Mouse (Mus musculus) hindbrain, embryonic 11.5 days (tissue): ENCODE results near the gene Thop1. TPM values are rescaled to one million over a fixed set of nuclear protein-coding genes. Genes with fewer than 3 reads are reported as not detected.

Experiments
- ATAC-seq: fragments of 200-750 bp; cut with Nextera tagmentation; 2 replicates; pipeline ENCODE4 v1.8.0; 2017; ENCODE audit warnings: mild to moderate bottlenecking, moderate TSS enrichment, moderate library complexity; ENCODE audit not compliant: low FRiP score
- DNase-seq: peaks from one replicate; pipeline ENCODE4 v3.0.0-alpha.2; 2015; ENCODE audit warnings: low spot score
- H3K27ac ChIP-seq: fragments of 300-500 bp; sonication (generic); 2 replicates; pipeline ENCODE4 v1.5.1; 2014; ENCODE audit warnings: mild to moderate bottlenecking, low read depth, low read length
- H3K27me3 ChIP-seq: fragments of 300-500 bp; sonication (generic); 2 replicates; pipeline ENCODE4 v1.6.1; 2014; ENCODE audit warnings: mild to moderate bottlenecking, low read length, moderate library complexity, mixed read lengths; ENCODE audit not compliant: control insufficient read depth, insufficient read depth
- H3K36me3 ChIP-seq: fragments of 300-500 bp; sonication (generic); 2 replicates; pipeline ENCODE4 v1.6.1; 2014; ENCODE audit warnings: mild to moderate bottlenecking, low read length, moderate library complexity, mixed read lengths; ENCODE audit not compliant: control insufficient read depth, insufficient read depth
- H3K4me1 ChIP-seq: fragments of 300-500 bp; sonication (generic); replicated peaks from 2 replicates; pipeline ENCODE4 v1.6.1; 2014; ENCODE audit warnings: low read length, mixed read lengths; ENCODE audit not compliant: control insufficient read depth, insufficient read depth
- H3K4me2 ChIP-seq: fragments of 300-500 bp; sonication (generic); replicated peaks from 2 replicates; pipeline ENCODE4 v1.6.1; 2014; ENCODE audit warnings: mild to moderate bottlenecking, low read depth, low read length
- H3K4me3 ChIP-seq: fragments of 300-500 bp; sonication (generic); 2 replicates; pipeline ENCODE4 v1.5.1; 2014; ENCODE audit warnings: low read depth, low read length
- H3K9ac ChIP-seq: fragments of 300-500 bp; sonication (generic); 2 replicates; pipeline ENCODE4 v1.6.1; 2014; ENCODE audit warnings: low read depth, low read length
- H3K9me3 ChIP-seq: fragments of 300-500 bp; sonication (generic); 2 replicates; pipeline ENCODE4 v1.6.1; 2016; ENCODE audit warnings: low read length; ENCODE audit not compliant: control insufficient read depth
- WGBS: fragments of 180-500 bp; shearing (Covaris S2); extraction: QIAGEN DNeasy Blood & Tissue Kit; methylation state at CpG from one replicate; pipeline ENCODE4 v1.1.7; 2014; 5-methylcytosine and 5-hydroxymethylcytosine counted together
- polyA plus RNA-seq: library from polyadenylated mRNA; unstranded; fragments of >200 nt; fragmentation: Nextera tagmentation; extraction: Ambion mirVana; gene quantifications from 2 replicates; pipeline ENCODE4 v1.2.1, GENCODE M21; 2014

Gene Thop1
- polyA plus RNA-seq, 1 experiment from 2014 or later: 44.1 TPM

GRCm38 (mm10) chr10:81112946-81113345, 43.1 kb downstream of the Thop1 start:
- Histone ChIP-seq H3K36me3 (peaks cover 32% of the 10 kb centered on the region), H3K9me3 (no peaks in the 10 kb centered on the region), H3K9ac (no peak overlapping the region), H3K27ac (no peak overlapping the region), H3K4me2 (no peak overlapping the region), H3K4me3 (no peak overlapping the region), H3K27me3 (no peaks in the 10 kb centered on the region), H3K4me1 (no peaks in the 10 kb centered on the region)
- 88% methylated on average over 6 of the region's 6 CpGs for WGBS
- DNase-seq: no peak
- no peak for ATAC-seq

GRCm38 (mm10) chr10:81119625-81120024, 49.8 kb downstream of the Thop1 start:
- Histone ChIP-seq H3K27ac (no peak overlapping the region), H3K36me3 (peaks cover 31% of the 10 kb centered on the region), H3K4me1 (no peaks in the 10 kb centered on the region), H3K9ac (no peak overlapping the region), H3K27me3 (no peaks in the 10 kb centered on the region), H3K9me3 (no peaks in the 10 kb centered on the region), H3K4me2 (no peak overlapping the region), H3K4me3 (no peak overlapping the region)
- ATAC-seq: no peak
- whole genome bisulfite sequencing: 97% methylated on average over 10 of the region's 10 CpGs
- DNase-seq: no peak

- Histone ChIP-seq H3K27ac (no peak overlapping the region), H3K4me2 (no peak overlapping the region), H3K9me3 (no peaks in the 10 kb centered on the region), H3K27me3 (no peaks in the 10 kb centered on the region), H3K9ac (no peak overlapping the region), H3K4me1 (no peaks in the 10 kb centered on the region), H3K4me3 (no peak overlapping the region), H3K36me3 (peaks cover 28% of the 10 kb centered on the region)
- DNase-seq (no peak), ATAC-seq (no peak)
- 94% methylated on average over 7 of the region's 7 CpGs for WGBS
Measured at GRCm38 (mm10) chr10:81120650-81121049, 50.8 kb downstream of the Thop1 start.

- H3K27me3 ChIP-seq: no peaks in the 10 kb centered on the region
- H3K9ac ChIP-seq: no peak overlapping the region
- no peak for DNase-seq
- no peaks in the 10 kb centered on the region for H3K4me1 ChIP-seq
- no peaks in the 10 kb centered on the region for H3K9me3 ChIP-seq
- peaks cover 21% of the 10 kb centered on the region for H3K36me3 ChIP-seq
- no peak overlapping the region for H3K4me2 ChIP-seq
- H3K4me3 ChIP-seq: no peak overlapping the region
- H3K27ac ChIP-seq: no peak overlapping the region
- WGBS: 83% methylated on average over 2 of the region's 2 CpGs
- ATAC-seq: no peak
Measured at GRCm38 (mm10) chr10:81122889-81123288, 53.1 kb downstream of the Thop1 start.

GRCm38 (mm10) chr10:81123500-81123899, 53.7 kb downstream of the Thop1 start:
- peaks cover 18% of the 10 kb centered on the region; the same call in 1 of the 2 replicates for H3K36me3 ChIP-seq

More at GRCm38 (mm10) chr10:81123500-81123899, 53.7 kb downstream of the Thop1 start:
- no peaks in the 10 kb centered on the region for H3K4me1 ChIP-seq
- DNase-seq: no peak
- no peak overlapping the region for H3K4me3 ChIP-seq
- H3K4me2 ChIP-seq: no peak overlapping the region
- peaks cover 2% of the 10 kb centered on the region for H3K27me3 ChIP-seq
- 84% methylated on average over 11 of the region's 11 CpGs for WGBS
- H3K27ac ChIP-seq: no peak overlapping the region
- no peaks in the 10 kb centered on the region for H3K9me3 ChIP-seq
- no peak for ATAC-seq
- H3K9ac ChIP-seq: no peak overlapping the region

Other genes starting within 250 kb of the Thop1 start
- gene Oaz1, start 243.4 kb upstream of the Thop1 start, polyA plus RNA-seq: 1,755 and 1,772 TPM in 2 replicates
- 0.24 and 0.29 TPM in 2 replicates for gene Lingo3, start 226.0 kb upstream of the Thop1 start, polyA plus RNA-seq
- 260 and 271 TPM in 2 replicates for gene Lsm7, start 214.8 kb upstream of the Thop1 start, polyA plus RNA-seq
- 25.1 and 25.4 TPM in 2 replicates for gene Sppl2b, start 214.8 kb upstream of the Thop1 start, polyA plus RNA-seq
- gene Tmprss9, start 198.2 kb upstream of the Thop1 start, polyA plus RNA-seq: 0.05 and 0.06 TPM in 2 replicates
- 328 and 353 TPM in 2 replicates for gene Timm13, start 169.1 kb upstream of the Thop1 start, polyA plus RNA-seq
- 14.6 and 19.0 TPM in 2 replicates for gene Lmnb2, start 151.8 kb upstream of the Thop1 start, polyA plus RNA-seq
- gene Gadd45b, start 140.0 kb upstream of the Thop1 start, polyA plus RNA-seq: 13.8 and 14.6 TPM in 2 replicates
- 6.6 and 7.2 TPM in 2 replicates for gene Gng7, start 55.1 kb upstream of the Thop1 start, polyA plus RNA-seq
- gene Diras1, start 44.4 kb upstream of the Thop1 start, polyA plus RNA-seq: 3.4 and 5.8 TPM in 2 replicates
- 9.2 and 11.0 TPM in 2 replicates for gene Slc39a3, start 32.6 kb upstream of the Thop1 start, polyA plus RNA-seq
- 200 and 210 TPM in 2 replicates for gene Sgta, start 9.9 kb upstream of the Thop1 start, polyA plus RNA-seq
- gene Creb3l3, start 28.8 kb downstream of the Thop1 start, polyA plus RNA-seq: 0.23 and 0.49 TPM in 2 replicates
- gene Map2k2, start 35.9 kb downstream of the Thop1 start, polyA plus RNA-seq: 201 and 203 TPM in 2 replicates
- 6.6 and 7.9 TPM in 2 replicates for gene Zbtb7a, start 65.2 kb downstream of the Thop1 start, polyA plus RNA-seq
- gene Pias4, start 97.9 kb downstream of the Thop1 start, polyA plus RNA-seq: 52.7 and 54.1 TPM in 2 replicates
- gene Eef2, start 106.6 kb downstream of the Thop1 start, polyA plus RNA-seq: 380 and 413 TPM in 2 replicates
- gene Dapk3, start 113.0 kb downstream of the Thop1 start, polyA plus RNA-seq: 49.9 and 53.3 TPM in 2 replicates
- not detected in 2 replicates for gene 4930442H23Rik, start 113.8 kb downstream of the Thop1 start, polyA plus RNA-seq
- 0.08 TPM in 1 of 2 replicates, not detected in the other for gene Nmrk2, start 132.0 kb downstream of the Thop1 start, polyA plus RNA-seq
- 22.8 and 23.8 TPM in 2 replicates for gene Atcay, start 160.8 kb downstream of the Thop1 start, polyA plus RNA-seq
- 3.4 and 4.3 TPM in 2 replicates for gene Zfr2, start 163.1 kb downstream of the Thop1 start, polyA plus RNA-seq
- 3.1 and 3.3 TPM in 2 replicates for gene Matk, start 182.9 kb downstream of the Thop1 start, polyA plus RNA-seq
- gene Mrpl54, start 196.9 kb downstream of the Thop1 start, polyA plus RNA-seq: 179 and 182 TPM in 2 replicates
- gene Apba3, start 196.9 kb downstream of the Thop1 start, polyA plus RNA-seq: 32.1 and 33.5 TPM in 2 replicates
- 3.8 and 3.9 TPM in 2 replicates for gene Tjp3, start 221.5 kb downstream of the Thop1 start, polyA plus RNA-seq
- gene Pip5k1c, start 222.9 kb downstream of the Thop1 start, polyA plus RNA-seq: 46.3 and 47.0 TPM in 2 replicates